Mouse (Mus musculus) right cerebral cortex, postnatal 36 days (tissue): ENCODE data around the gene Vamp8.

ENCODE experiments used
- DNase-seq, 2 experiments: peaks; one replicate each; pipeline ENCODE4 v3.0.0; 2022; ENCODE audit warnings: low spot score in 2 of 2, mixed read lengths in 1 of 2

Gene Vamp8

GRCm38 (mm10) chr6:72405356-72405755, 14.9 kb upstream of the Vamp8 start:
- DNase-seq: no peak

- peak; percentile 32 to 34 for DNase-seq
These were observed 11.4 kb upstream of the Vamp8 start for GRCm38 (mm10) chr6:72401875-72402274.

GRCm38 (mm10) chr6:72399967-72400366, 9.5 kb upstream of the Vamp8 start:
- no peak for DNase-seq

GRCm38 (mm10) chr6:72396837-72397251, 6.3 kb upstream of the Vamp8 start:
- no peak for DNase-seq

GRCm38 (mm10) chr6:72392341-72392740, 1.8 kb upstream of the Vamp8 start:
- no peak for DNase-seq

GRCm38 (mm10) chr6:72390795-72391521, 455 bp upstream of the Vamp8 start:
- DNase-seq: no peak

- DNase-seq: no peak
These were observed 997 bp downstream of the Vamp8 start for GRCm38 (mm10) chr6:72389471-72389940.

GRCm38 (mm10) chr6:72388791-72389329, 1.6 kb downstream of the Vamp8 start:
- no peak for DNase-seq

- no peak for DNase-seq
These were observed 2.2 kb downstream of the Vamp8 start for GRCm38 (mm10) chr6:72388266-72388665.

- DNase-seq: no peak
These were observed 2.7 kb downstream of the Vamp8 start for GRCm38 (mm10) chr6:72387816-72388215.

GRCm38 (mm10) chr6:72386561-72386960, 3.9 kb downstream of the Vamp8 start:
- no peak for DNase-seq

GRCm38 (mm10) chr6:72385258-72385657, 5.2 kb downstream of the Vamp8 start:
- DNase-seq: no peak

GRCm38 (mm10) chr6:72383952-72384351, 6.6 kb downstream of the Vamp8 start:
- no peak for DNase-seq

- no peak for DNase-seq
These were observed 7.2 kb downstream of the Vamp8 start for GRCm38 (mm10) chr6:72383142-72383820.

- DNase-seq: no peak
These were observed 8.0 kb downstream of the Vamp8 start for GRCm38 (mm10) chr6:72382494-72382893.

GRCm38 (mm10) chr6:72380131-72380770, 10.3 kb downstream of the Vamp8 start, which contains the start of gene Vamp5:
Gene Vamp5, minus strand, starts transcription at chr6:72380468.
- DNase-seq: no peak

GRCm38 (mm10) chr6:72379377-72380130, 10.9 kb downstream of the Vamp8 start:
- no peak for DNase-seq

GRCm38 (mm10) chr6:72378510-72379234, 11.8 kb downstream of the Vamp8 start:
- no peak for DNase-seq

GRCm38 (mm10) chr6:72374820-72375563, 15.5 kb downstream of the Vamp8 start:
- DNase-seq: no peak

GRCm38 (mm10) chr6:72374206-72374605, 16.3 kb downstream of the Vamp8 start:
- no peak for DNase-seq
